Mouse (Mus musculus) heart, adult 2 months (tissue): ENCODE data around the gene Kazald1. TPM values are rescaled to one million over a fixed set of nuclear protein-coding genes. Genes with fewer than 3 reads are reported as not detected.

Experiments used
- DNase-seq, 2 experiments: peaks; one replicate each; pipeline ENCODE4 v3.0.0; 2021
- H3K27ac ChIP-seq: fragments of 200-600 bp; 2 replicates; pipeline ENCODE4 v1.8.1; 2022
- H3K27me3 ChIP-seq: fragments of 200-500 bp; 2 replicates; pipeline ENCODE4 v1.6.1; 2012; ENCODE audit warnings: mild to moderate bottlenecking, low read length, inconsistent platforms, mixed read lengths; ENCODE audit not compliant: control insufficient read depth, insufficient read depth
- H3K36me3 ChIP-seq: fragments of 200-500 bp; 2 replicates; pipeline ENCODE4 v1.6.1; 2012; ENCODE audit warnings: low read length, inconsistent platforms; ENCODE audit not compliant: control insufficient read depth, insufficient read depth
- H3K4me1 ChIP-seq: fragments of 200-500 bp; 2 replicates; pipeline ENCODE4 v1.6.1; 2011; ENCODE audit warnings: low read length; ENCODE audit not compliant: control insufficient read depth, insufficient read depth
- H3K4me3 ChIP-seq: fragments of 200-600 bp; 2 replicates; pipeline ENCODE4 v1.8.1; 2022
- H3K79me2 ChIP-seq: fragments of 200-500 bp; replicated peaks from 2 replicates; pipeline ENCODE4 v1.6.1; 2012; ENCODE audit warnings: mild to moderate bottlenecking, inconsistent platforms, low read length, moderate library complexity, mixed read lengths; ENCODE audit not compliant: control insufficient read depth, insufficient read depth
- H3K9ac ChIP-seq: fragments of 200-500 bp; 2 replicates; pipeline ENCODE4 v1.6.1; 2012; ENCODE audit warnings: low read depth, mild to moderate bottlenecking, control low read depth, inconsistent platforms, low read length, mixed read lengths
- CTCF ChIP-seq: fragments of 200-600 bp; IDR thresholded peaks from 2 replicates; pipeline ENCODE4 v1.8.1; 2022; ENCODE audit warnings: antibody characterized with exemption, mild to moderate bottlenecking, moderate library complexity
- EP300 ChIP-seq: fragments of 200-500 bp; IDR thresholded peaks from 2 replicates; pipeline ENCODE4 v1.6.1; 2011; ENCODE audit warnings: low read depth, low read length, control low read depth; ENCODE audit not compliant: insufficient read depth
- POLR2A ChIP-seq: fragments of 200-500 bp; IDR thresholded peaks from 2 replicates; pipeline ENCODE4 v1.6.1; 2011; ENCODE audit warnings: mild to moderate bottlenecking, low read depth, low read length, control low read depth; ENCODE audit not compliant: insufficient read depth
- WGBS: fragments of 180-500 bp; shearing (Covaris S2); methylation state at CpG from one replicate; pipeline ENCODE4 v1.1.7; 2018; 5-methylcytosine and 5-hydroxymethylcytosine counted together
- intact Hi-C: fragments of 180-260 bp; cut with DNase I; formaldehyde crosslinking; loops from one replicate; pipeline ENCODE4 v1.15.1; 2025
- polyA plus RNA-seq: library from polyadenylated mRNA; depleted of rRNA; stranded (reverse); fragments of >200 nt; gene quantifications from 2 replicates; pipeline ENCODE4 v1.2.3, GENCODE M21; 2012
- total RNA-seq, 2 experiments: library from RNA; stranded (reverse); gene quantifications; 2 replicates each; pipeline ENCODE4 v1.2.3; 2021

Kazald1 gene
- total and polyA plus RNA-seq, 3 experiments: 3.6 to 4.6 (median 3.9) TPM

- Histone ChIP-seq H3K27me3 (peaks cover 3% of the 10 kb centered on the region; the same call in 1 of the 2 replicates), H3K27ac (no peak overlapping the region), H3K79me2 (no peaks in the 10 kb centered on the region), H3K9ac (no peak overlapping the region), H3K4me3 (no peak overlapping the region), H3K4me1 (peaks cover 11% of the 10 kb centered on the region), H3K36me3 (no peaks in the 10 kb centered on the region)
- DNase-seq: peak; percentile 35 to 62
- 27% methylated on average over 11 of the region's 11 CpGs for WGBS
- TF ChIP-seq EP300 (no peak), POLR2A (no peak), CTCF (peak; percentile 77)
- intact Hi-C loops: no loop called here
These were observed 7.0 kb downstream of the Kazald1 start for GRCm38 (mm10) chr19:45081841-45082550.

GRCm38 (mm10) chr19:45097868-45098267 is 22.8 kb downstream of the Kazald1 start:
- no peak overlapping the region for H3K4me3 ChIP-seq
- no peaks in the 10 kb centered on the region for H3K36me3 ChIP-seq
- TF ChIP-seq EP300 (no peak), POLR2A (no peak), CTCF (no peak)
- WGBS: 13% methylated on average over 11 of the region's 11 CpGs
- no peak for DNase-seq
- H3K79me2 ChIP-seq: no peaks in the 10 kb centered on the region
- H3K4me1 ChIP-seq: no peaks in the 10 kb centered on the region
- intact Hi-C loops: no loop called here
- H3K27me3 ChIP-seq: 0 out of 2 replicates have a peak, but pooled peaks cover 1% of the 10 kb centered on the region
- H3K27ac ChIP-seq: no peak overlapping the region
- H3K9ac ChIP-seq: no peak overlapping the region

- intact Hi-C loops: no loop called here
- 64% methylated on average over 8 of the region's 8 CpGs for WGBS
- TF ChIP-seq EP300: no peak
- TF ChIP-seq CTCF: 0 out of 2 replicates have a peak, but pooled peaks have one; percentile 23
These were observed 25.6 kb downstream of the Kazald1 start for GRCm38 (mm10) chr19:45100486-45101270.

GRCm38 (mm10) chr19:45105591-45105990 is 30.6 kb downstream of the Kazald1 start:
- Histone ChIP-seq H3K4me3 (no peak overlapping the region), H3K79me2 (no peaks in the 10 kb centered on the region), H3K27ac (no peak overlapping the region), H3K27me3 (peaks cover 4% of the 10 kb centered on the region; the same call in 1 of the 2 replicates), H3K36me3 (no peaks in the 10 kb centered on the region), H3K4me1 (no peaks in the 10 kb centered on the region), H3K9ac (no peak overlapping the region)
- intact Hi-C loops: no loop called here
- 15% methylated on average over 1 of the region's 1 CpGs for WGBS
- DNase-seq: no peak
- no peak for TF ChIP-seq EP300
- no peak for TF ChIP-seq POLR2A
- no peak for TF ChIP-seq CTCF

More at GRCm38 (mm10) chr19:45100486-45101270, 25.6 kb downstream of the Kazald1 start:
- Histone ChIP-seq H3K4me1 (no peaks in the 10 kb centered on the region), H3K27ac (no peak overlapping the region), H3K27me3 (peaks cover 4% of the 10 kb centered on the region; the same call in 1 of the 2 replicates), H3K36me3 (no peaks in the 10 kb centered on the region), H3K79me2 (no peaks in the 10 kb centered on the region), H3K4me3 (no peak overlapping the region), H3K9ac (no peak overlapping the region)
- DNase-seq: no peak

GRCm38 (mm10) chr19:45106689-45107088 is 31.6 kb downstream of the Kazald1 start:
- Histone ChIP-seq H3K36me3 (no peaks in the 10 kb centered on the region), H3K79me2 (no peaks in the 10 kb centered on the region), H3K4me1 (no peaks in the 10 kb centered on the region), H3K4me3 (no peak overlapping the region), H3K9ac (no peak overlapping the region), H3K27ac (no peak overlapping the region), H3K27me3 (peaks cover 4% of the 10 kb centered on the region; the same call in 1 of the 2 replicates)
- no peak for DNase-seq
- WGBS: 25% methylated on average over 6 of the region's 6 CpGs
- intact Hi-C loops: no loop called here
- no peak for TF ChIP-seq EP300
- TF ChIP-seq CTCF: no peak
- no peak for TF ChIP-seq POLR2A

GRCm38 (mm10) chr19:45110681-45111080 is 35.6 kb downstream of the Kazald1 start:
- no peak for DNase-seq
- no peak overlapping the region for H3K4me3 ChIP-seq
- H3K9ac ChIP-seq: no peak overlapping the region
- H3K36me3 ChIP-seq: no peaks in the 10 kb centered on the region
- H3K79me2 ChIP-seq: no peaks in the 10 kb centered on the region
- 59% methylated on average over 8 of the region's 8 CpGs for WGBS
- H3K27me3 ChIP-seq: no peaks in the 10 kb centered on the region
- intact Hi-C loops: no loop called here
- H3K4me1 ChIP-seq: no peaks in the 10 kb centered on the region
- TF ChIP-seq POLR2A (no peak), CTCF (no peak), EP300 (no peak)
- H3K27ac ChIP-seq: no peak overlapping the region
